Mouse (Mus musculus): ENCODE data around the gene 4930404N11Rik. TPM values are rescaled to one million over a fixed set of nuclear protein-coding genes. Genes with fewer than 3 reads are reported as not detected.

The 4930404N11Rik gene
- polyA plus RNA-seq, 2 experiments: 0.37 to 0.43 TPM

DNA sequence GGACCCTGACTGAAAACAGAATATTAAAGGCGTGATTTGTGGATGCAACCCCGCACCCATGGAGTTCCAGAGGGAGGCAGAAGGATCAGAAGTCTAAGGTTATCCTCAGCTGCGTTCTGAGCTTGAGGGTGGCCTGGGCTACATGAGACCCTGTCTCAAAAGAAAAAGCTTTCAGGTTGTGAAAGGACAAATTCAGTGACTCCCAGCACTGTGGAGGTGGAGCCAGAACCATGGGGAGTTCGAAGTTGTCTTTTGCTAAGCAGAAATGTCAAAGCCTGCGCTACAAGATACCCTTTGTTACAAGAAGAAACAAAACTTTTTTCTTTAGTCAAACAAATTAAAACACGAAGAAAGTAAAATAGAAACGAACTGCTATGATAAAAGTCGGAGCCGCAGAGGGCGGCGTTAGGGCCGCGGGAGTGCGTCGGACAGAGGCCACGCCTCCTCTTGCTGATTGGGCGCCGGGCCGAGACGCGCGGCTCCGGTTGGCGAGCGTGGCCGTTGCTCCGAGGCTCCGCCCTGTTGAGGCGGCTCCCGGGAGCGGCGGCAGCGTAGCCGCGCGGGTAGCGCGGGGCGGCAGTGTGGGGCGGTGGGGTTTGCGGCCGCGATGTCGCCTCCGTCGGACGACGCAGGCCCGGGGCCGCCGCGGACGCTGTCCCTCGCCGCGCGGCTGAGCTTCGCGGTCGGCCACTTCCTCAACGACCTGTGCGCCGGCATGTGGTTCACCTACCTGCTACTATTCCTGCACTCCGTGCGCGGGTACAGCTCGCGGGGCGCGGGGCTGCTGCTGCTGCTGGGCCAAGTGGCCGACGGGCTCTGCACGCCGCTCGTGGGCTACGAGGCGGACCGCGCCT lies 8.4 kb downstream of the 4930404N11Rik start, which contains the start of gene Mfsd12:
Gene Mfsd12 (plus strand): TSS at position 501 of the 854 bp plus-strand sequence.
- peak within 1 kb of the TSS; percentile 95 for H3K4me2 ChIP-seq (replicated peaks; ENCODE audit: low read depth, low read length, severe bottlenecking)
- peak within 1 kb of the TSS; percentile 72 for H3K4me3 ChIP-seq (replicated peaks; ENCODE audit: low read length)
- H3K9me3 ChIP-seq (ENCODE audit: control insufficient read depth, low read length): no peaks in the 10 kb centered on the region
- no peak for TF ChIP-seq POLR2A (IDR thresholded peaks at IDR 0.05; ENCODE audit: borderline replicate concordance, extremely low read depth, insufficient read depth, insufficient read length)
- peaks cover 18% of the 10 kb centered on the region for H3K4me1 ChIP-seq (ENCODE audit: control insufficient read depth, insufficient read depth, low read length)
- H3K27ac ChIP-seq (replicated peaks; ENCODE audit: low read depth, low read length): no peak within 1 kb of the TSS
- ATAC-seq (ENCODE audit: low FRiP score, low read depth) (peak; percentile 91), DNase-seq (ENCODE audit: low spot score) (peak; percentile 87)
- WGBS: 3% methylated on average over 64 of the region's 79 CpGs
- H3K9ac ChIP-seq (ENCODE audit: low read depth, low read length, severe bottlenecking): peak within 1 kb of the TSS; percentile 72
- H3K36me3 ChIP-seq (ENCODE audit: control insufficient read depth, insufficient read depth, low read length): peaks cover 8% of the 10 kb centered on the region; the same call in 1 of the 2 replicates
- no peaks in the 10 kb centered on the region for H3K27me3 ChIP-seq (ENCODE audit: control insufficient read depth, insufficient read depth, low read length)

- Histone ChIP-seq H3K4me2 (replicated peaks; ENCODE audit: low read depth, low read length, severe bottlenecking) (peak overlapping the region; percentile 95; the same call in 1 of the 2 replicates), H3K4me1 (ENCODE audit: control insufficient read depth, insufficient read depth, low read length) (peaks cover 18% of the 10 kb centered on the region), H3K27me3 (ENCODE audit: control insufficient read depth, insufficient read depth, low read length) (no peaks in the 10 kb centered on the region), H3K4me3 (replicated peaks; ENCODE audit: low read length) (no peak overlapping the region; the same call in 1 of the 2 replicates), H3K36me3 (ENCODE audit: control insufficient read depth, insufficient read depth, low read length) (peaks cover 7% of the 10 kb centered on the region; the same call in 1 of the 2 replicates), H3K27ac (replicated peaks; ENCODE audit: low read depth, low read length) (no peak overlapping the region), H3K9ac (ENCODE audit: low read depth, low read length, severe bottlenecking) (no peak overlapping the region), H3K9me3 (ENCODE audit: control insufficient read depth, low read length) (no peaks in the 10 kb centered on the region)
- WGBS: 44% methylated on average over 12 of the region's 12 CpGs
- DNase-seq (ENCODE audit: low spot score) (no peak), ATAC-seq (ENCODE audit: low FRiP score, low read depth) (no peak)
- no peak for TF ChIP-seq POLR2A (IDR thresholded peaks at IDR 0.05; ENCODE audit: borderline replicate concordance, extremely low read depth, insufficient read depth, insufficient read length)
Measured at GRCm38 (mm10) chr10:81356352-81356990, 9.1 kb downstream of the 4930404N11Rik start.

DNA sequence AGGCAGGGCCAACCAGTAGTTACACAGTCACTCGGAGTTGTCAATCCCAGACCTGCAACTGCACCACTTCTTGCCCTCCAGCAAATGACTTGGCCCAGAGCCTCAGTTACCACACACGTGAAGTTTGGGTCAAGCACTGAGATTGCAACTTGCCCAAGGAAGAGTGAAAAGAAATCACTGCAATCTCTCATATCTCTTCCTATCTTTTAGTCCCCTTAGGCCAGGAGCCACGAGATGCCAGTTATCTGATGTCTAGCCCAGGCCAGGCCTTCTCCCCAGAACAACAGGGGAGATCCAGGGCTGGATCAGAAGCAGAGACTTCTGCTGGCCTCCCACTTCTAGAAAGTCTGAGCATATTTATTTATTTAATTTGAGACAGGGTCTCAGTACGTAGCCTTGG lies 10.1 kb downstream of the 4930404N11Rik start:
- ATAC-seq (ENCODE audit: low FRiP score, low read depth) (no peak), DNase-seq (ENCODE audit: low spot score) (no peak)
- H3K36me3 ChIP-seq (ENCODE audit: control insufficient read depth, insufficient read depth, low read length): peaks cover 7% of the 10 kb centered on the region; the same call in 1 of the 2 replicates
- no peak for TF ChIP-seq POLR2A (IDR thresholded peaks at IDR 0.05; ENCODE audit: borderline replicate concordance, extremely low read depth, insufficient read depth, insufficient read length)
- 82% methylated on average over 4 of the region's 4 CpGs for WGBS
- H3K9me3 ChIP-seq (ENCODE audit: control insufficient read depth, low read length): no peaks in the 10 kb centered on the region
- H3K9ac ChIP-seq (ENCODE audit: low read depth, low read length, severe bottlenecking): no peak overlapping the region
- H3K4me3 ChIP-seq (replicated peaks; ENCODE audit: low read length): no peak overlapping the region
- H3K4me2 ChIP-seq (replicated peaks; ENCODE audit: low read depth, low read length, severe bottlenecking): no peak overlapping the region
- H3K27me3 ChIP-seq (ENCODE audit: control insufficient read depth, insufficient read depth, low read length): no peaks in the 10 kb centered on the region
- peaks cover 18% of the 10 kb centered on the region for H3K4me1 ChIP-seq (ENCODE audit: control insufficient read depth, insufficient read depth, low read length)
- no peak overlapping the region for H3K27ac ChIP-seq (replicated peaks; ENCODE audit: low read depth, low read length)

GRCm38 (mm10) chr10:81354738-81355477 lies 10.7 kb downstream of the 4930404N11Rik start:
- no peaks in the 10 kb centered on the region for H3K9me3 ChIP-seq (ENCODE audit: control insufficient read depth, low read length)
- peaks cover 1% of the 10 kb centered on the region; the same call in 1 of the 2 replicates for H3K36me3 ChIP-seq (ENCODE audit: control insufficient read depth, insufficient read depth, low read length)
- H3K27ac ChIP-seq (replicated peaks; ENCODE audit: low read depth, low read length): no peak overlapping the region
- no peak for ATAC-seq (ENCODE audit: low FRiP score, low read depth)
- H3K27me3 ChIP-seq (ENCODE audit: control insufficient read depth, insufficient read depth, low read length): no peaks in the 10 kb centered on the region
- 70% methylated on average over 9 of the region's 9 CpGs for WGBS
- H3K4me3 ChIP-seq (replicated peaks; ENCODE audit: low read length): no peak overlapping the region
- no peak overlapping the region for H3K9ac ChIP-seq (ENCODE audit: low read depth, low read length, severe bottlenecking)
- DNase-seq (ENCODE audit: low spot score): no peak
- H3K4me2 ChIP-seq (replicated peaks; ENCODE audit: low read depth, low read length, severe bottlenecking): no peak overlapping the region
- peaks cover 18% of the 10 kb centered on the region for H3K4me1 ChIP-seq (ENCODE audit: control insufficient read depth, insufficient read depth, low read length)
- no peak for TF ChIP-seq POLR2A (IDR thresholded peaks at IDR 0.05; ENCODE audit: borderline replicate concordance, extremely low read depth, insufficient read depth, insufficient read length)

Data from limb, embryonic 14.5 days (tissue).